Mouse (Mus musculus) kidney, postnatal 4 days (tissue): Measurements from ENCODE around the gene Myrfl.

Experiments
- DNase-seq, 2 experiments: peaks; one replicate each; pipeline ENCODE4 v3.0.0; 2021; ENCODE audit warnings: mixed read lengths in 2 of 2

Gene Myrfl

GRCm38 (mm10) chr10:116912850-116913249, 16.1 kb upstream of the Myrfl start:
- no peak for DNase-seq

- DNase-seq: no peak
Measured at GRCm38 (mm10) chr10:116908901-116909642, 12.4 kb upstream of the Myrfl start.

- no peak for DNase-seq
Measured at GRCm38 (mm10) chr10:116906794-116907193, 10.1 kb upstream of the Myrfl start.

- peak; percentile 15 to 36 for DNase-seq
Measured at GRCm38 (mm10) chr10:116904503-116904908, 7.8 kb upstream of the Myrfl start.

GRCm38 (mm10) chr10:116895108-116895833, 1.4 kb downstream of the Myrfl start:
- no peak for DNase-seq

- DNase-seq: no peak
Measured at GRCm38 (mm10) chr10:116894540-116894939, 2.2 kb downstream of the Myrfl start.

GRCm38 (mm10) chr10:116893753-116894152, 3.0 kb downstream of the Myrfl start:
- DNase-seq: peak; percentile 30 to 41

- DNase-seq: no peak
Measured at GRCm38 (mm10) chr10:116890587-116890986, 6.1 kb downstream of the Myrfl start.

GRCm38 (mm10) chr10:116884552-116884951, 12.2 kb downstream of the Myrfl start:
- no peak for DNase-seq

GRCm38 (mm10) chr10:116883531-116883930, 13.2 kb downstream of the Myrfl start:
- no peak for DNase-seq

GRCm38 (mm10) chr10:116877436-116877835, 19.3 kb downstream of the Myrfl start:
- no peak for DNase-seq

DNA sequence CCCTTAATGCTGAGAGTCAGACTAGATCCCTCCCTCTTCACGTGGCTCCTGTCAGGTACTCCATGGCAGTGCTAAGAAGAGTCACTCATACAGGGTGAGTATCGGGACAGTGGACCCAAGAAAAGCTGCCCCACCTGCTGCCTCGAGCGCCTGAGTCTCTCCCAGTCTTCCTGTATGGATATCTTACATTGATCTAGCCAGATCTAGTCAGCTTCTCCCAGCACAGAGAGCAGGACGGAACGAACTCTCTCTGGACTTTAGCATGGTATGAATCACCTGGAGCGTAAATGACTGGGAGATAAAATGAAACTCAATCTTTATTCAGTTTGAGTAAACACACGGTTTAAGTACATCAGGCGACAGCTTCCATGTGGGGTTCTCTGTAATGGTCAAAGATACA, 22.2 kb downstream of the Myrfl start:
- DNase-seq: no peak

GRCm38 (mm10) chr10:116872016-116872410, 24.7 kb downstream of the Myrfl start:
- DNase-seq: peak in 1 of 2 experiments; percentile 27

DNA sequence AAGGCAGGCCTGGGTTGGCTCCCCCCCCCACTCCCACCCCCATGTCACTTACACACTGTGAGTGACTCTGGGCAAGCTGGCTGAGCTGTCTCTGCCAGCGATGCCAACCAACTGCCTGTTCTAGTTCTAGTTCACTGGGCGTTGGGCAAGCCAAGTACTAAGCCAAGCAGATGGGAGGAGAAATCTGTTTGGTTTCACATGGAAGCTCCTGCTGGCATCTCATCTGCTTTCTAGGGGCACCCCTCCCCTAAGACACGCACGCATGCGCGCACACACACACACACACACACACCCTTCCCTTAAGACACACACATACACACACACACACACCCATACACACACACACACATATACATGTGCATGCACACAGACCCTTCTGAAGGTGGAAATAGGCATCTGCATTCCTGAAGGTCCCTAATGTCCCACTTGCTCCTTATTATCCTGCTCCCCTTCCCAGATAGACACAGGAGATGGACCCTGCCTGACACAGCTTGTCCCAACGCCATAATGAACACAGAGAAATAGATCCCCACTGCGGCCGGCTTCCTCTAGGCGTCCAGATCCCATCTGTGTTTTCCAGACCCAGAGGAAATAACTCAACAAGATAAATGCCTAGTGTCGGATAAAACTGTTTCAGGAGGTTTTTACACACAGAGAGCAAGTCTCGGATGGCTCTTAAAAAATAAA, 25.2 kb downstream of the Myrfl start:
- DNase-seq: peak in 1 of 2 experiments; percentile 7

DNA sequence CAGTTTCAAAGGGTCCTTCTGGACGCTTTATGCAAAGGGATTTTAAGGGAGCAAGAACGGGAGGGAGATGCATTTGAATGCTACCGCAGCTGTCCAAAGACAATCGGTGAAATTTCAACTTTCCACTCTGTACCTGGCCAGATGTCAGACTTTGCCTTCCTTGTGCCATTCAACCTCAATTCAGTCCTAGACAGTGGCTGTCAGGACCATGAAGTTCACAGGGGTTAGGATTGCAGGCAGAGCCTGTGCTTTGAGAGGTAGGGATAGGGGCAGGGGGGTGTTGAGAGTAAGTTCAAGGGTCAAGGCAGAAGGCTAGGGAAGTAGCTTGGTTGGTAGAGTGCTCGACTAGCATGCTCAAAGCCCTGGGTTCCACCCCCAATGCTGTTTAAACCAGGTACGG, 25.9 kb downstream of the Myrfl start:
- DNase-seq: no peak

GRCm38 (mm10) chr10:116853159-116853845, 43.4 kb downstream of the Myrfl start:
- no peak for DNase-seq

GRCm38 (mm10) chr10:116848749-116849473, 47.8 kb downstream of the Myrfl start:
- DNase-seq: peak; percentile 95 to 97

- no peak for DNase-seq
Measured at GRCm38 (mm10) chr10:116841551-116841950, 55.2 kb downstream of the Myrfl start.

- DNase-seq: no peak
Measured at GRCm38 (mm10) chr10:116830676-116831075, 66.0 kb downstream of the Myrfl start.

DNA sequence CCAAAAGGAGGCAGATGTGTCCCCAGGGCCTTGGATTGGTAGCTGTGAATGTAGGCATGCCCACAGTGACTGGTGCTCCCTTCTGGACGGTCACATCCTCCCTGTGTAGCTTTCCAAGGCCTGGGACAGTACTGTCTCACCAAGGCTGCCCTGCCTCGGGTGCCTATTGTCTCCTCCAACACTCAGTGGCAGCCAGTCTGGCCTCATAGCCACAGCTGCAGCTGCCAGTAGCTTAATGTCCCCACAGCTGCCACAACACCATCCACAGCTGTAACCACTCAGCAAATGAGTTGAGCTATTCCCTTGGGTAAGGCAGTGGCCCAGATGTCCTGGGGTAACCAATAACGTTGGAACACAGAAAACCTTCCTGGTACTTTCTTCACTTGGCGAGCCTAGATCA, 68.6 kb downstream of the Myrfl start:
- no peak for DNase-seq

DNA sequence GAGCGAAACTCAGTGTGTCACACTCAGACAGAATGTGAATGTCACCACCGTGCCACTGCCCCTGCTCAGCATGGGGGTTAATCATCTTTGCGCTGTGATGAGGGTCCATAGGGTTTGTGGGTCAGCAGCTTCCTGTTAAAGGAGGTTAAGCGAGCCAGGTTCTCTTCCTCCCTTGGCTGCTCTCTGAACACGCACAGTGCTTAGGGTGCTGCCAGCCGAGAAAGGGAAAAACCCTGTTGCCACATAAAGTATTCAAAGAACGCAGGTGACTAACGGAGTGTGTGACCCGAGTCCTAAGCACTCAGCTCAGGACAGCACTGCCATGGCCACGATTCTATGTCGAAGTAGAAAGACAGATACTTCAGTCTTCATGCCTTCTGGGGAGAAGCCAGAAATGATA, 69.4 kb downstream of the Myrfl start:
- DNase-seq: no peak

DNA sequence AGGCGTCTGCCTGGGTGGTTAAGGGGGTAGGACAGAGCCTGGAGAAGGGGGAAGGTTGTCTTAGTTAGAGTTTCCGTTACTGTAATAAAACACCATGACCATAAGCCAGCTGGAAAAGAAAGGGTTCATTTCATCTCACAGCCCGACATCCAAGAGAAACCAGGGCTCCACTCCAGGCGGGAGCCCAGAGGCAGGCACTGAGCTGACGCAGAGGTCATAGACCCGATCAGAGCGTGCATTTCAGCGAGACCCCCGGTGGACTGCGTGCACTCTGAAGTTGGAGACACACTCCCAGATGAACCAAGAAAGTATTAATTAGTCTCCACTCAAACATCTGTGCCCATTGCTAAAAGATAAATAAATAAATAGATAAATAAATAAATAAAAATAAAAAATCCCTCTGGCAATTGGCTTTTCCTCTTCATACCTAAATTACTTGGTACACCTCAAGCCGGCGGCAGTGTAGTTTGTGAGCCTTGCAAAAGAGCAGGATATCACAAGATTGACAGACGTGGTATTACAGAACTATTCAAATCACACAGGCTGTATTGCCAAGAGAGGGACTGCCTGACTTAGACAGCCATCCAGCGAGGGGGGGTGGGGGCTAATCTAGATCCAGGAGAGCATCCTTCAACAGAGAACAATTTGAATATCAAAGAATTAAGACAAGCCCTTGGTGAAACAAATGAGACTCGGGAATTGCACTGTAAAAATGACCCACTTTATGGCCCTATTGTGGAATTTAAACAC, 81.2 kb downstream of the Myrfl start:
- no peak for DNase-seq
